Mouse (Mus musculus) spleen, embryonic (tissue): ENCODE results near the gene Yes1.
"Not testable (repeated sequence)": the region's sequence is repeated elsewhere in the genome, so short reads cannot be mapped to it uniquely, and the experiment has no call there.

Experiments used
- CTCF ChIA-PET: fragments of 350-600 bp; sonication (Branson Sonifier 250); formaldehyde crosslinking; loops from one replicate; lab custom pipeline; 2022; lab: Charles Lee

Gene Yes1

DNA sequence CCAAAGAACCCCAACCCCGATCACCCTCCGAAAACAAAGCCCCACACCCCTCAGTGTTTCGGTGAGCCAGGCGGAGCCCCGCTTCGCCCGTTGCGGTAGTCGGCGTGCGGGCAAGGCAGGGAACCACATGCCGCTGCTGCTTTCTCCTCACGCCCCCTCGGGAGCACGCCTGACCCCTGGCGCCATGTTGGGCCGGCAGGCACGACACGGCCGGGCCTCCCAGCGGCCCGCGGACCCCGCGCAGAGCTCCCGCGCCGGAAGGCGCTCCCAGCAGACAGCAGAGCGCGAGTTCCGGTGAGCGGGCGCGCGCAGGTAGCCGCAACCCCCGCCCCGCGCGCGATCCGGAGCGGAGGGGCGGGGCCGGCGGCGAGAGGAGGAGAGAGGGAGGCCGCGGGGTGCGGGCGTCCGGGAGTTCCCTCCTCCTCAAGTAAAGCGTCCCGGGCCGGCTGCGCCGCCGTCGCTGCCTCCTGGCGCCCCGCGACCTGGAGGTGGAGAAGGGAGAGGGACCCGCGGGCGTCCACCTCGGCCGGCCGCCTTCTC lies at the start of gene Yes1:
Yes1 (plus strand) TSS at position 371 of the 540 bp plus-strand sequence.
- CTCF ChIA-PET: no interaction called here

DNA sequence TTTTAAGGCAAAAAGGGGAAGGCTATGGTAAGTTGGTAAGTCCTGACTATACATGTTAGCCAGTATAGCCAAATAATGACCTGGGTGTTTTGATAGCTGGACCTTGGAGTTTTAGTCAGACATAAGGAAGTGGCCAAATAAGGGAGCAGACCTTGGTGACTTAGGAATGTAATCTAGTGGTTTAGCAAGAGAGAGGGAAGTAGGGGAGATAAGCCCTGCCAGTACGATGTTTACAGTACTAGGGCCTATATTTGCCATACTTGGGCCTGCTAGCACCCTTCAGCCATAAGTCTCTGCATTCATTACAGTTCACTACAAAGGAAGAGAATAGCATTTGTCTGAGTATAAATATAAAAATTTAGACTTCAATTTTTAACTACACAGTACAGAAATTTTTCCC lies 46.3 kb upstream of the Yes1 start:
- CTCF ChIA-PET: no interaction called here

DNA sequence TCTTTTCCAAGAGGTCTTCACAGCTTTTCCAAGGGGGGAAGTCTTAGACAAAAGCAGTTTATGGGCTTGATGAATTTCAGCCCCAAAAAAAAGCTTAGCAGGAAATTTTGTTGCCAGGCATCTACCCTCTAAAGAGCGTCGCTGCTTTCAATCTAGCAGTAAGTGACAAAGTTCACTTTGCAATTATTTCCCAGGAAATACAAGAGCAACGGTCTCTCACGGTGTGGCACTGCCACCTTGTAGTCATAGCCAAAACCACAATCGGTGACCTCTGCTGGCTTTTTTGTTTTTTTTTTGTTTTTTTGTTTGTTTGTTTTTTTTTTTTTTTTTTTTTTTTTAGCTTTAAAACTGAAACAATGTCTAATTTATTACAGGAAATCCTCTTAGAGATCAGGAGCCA lies 39.2 kb upstream of the Yes1 start:
- CTCF ChIA-PET: interaction anchor here (0.6 to 0.7 kb wide), 3 partner anchors 182 to 1732 kb away, joined by 3 read pairs; no protein-coding TSS in a partner anchor

DNA sequence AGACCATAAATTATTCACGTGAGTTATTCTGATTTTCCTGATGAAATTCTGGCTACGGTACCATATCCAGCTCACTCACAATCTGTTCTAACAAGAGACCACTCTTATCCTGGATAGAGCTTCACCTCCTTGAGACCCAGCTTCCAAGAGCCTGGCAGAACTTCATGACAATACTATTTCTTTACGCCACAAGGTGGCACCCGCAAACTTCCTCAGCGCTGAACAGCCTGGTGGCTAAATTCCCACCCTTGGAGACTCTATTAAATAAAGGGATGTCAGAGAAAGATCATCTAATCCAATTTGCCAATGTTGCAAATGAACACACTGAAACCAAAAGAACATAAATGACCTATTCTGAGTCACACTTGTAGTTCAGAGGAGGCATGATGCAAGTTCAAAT lies 22.8 kb upstream of the Yes1 start:
- CTCF ChIA-PET: interaction anchor here (0.6 kb wide), 1 partner anchor 15 kb away, joined by 3 read pairs; no protein-coding TSS in a partner anchor

DNA sequence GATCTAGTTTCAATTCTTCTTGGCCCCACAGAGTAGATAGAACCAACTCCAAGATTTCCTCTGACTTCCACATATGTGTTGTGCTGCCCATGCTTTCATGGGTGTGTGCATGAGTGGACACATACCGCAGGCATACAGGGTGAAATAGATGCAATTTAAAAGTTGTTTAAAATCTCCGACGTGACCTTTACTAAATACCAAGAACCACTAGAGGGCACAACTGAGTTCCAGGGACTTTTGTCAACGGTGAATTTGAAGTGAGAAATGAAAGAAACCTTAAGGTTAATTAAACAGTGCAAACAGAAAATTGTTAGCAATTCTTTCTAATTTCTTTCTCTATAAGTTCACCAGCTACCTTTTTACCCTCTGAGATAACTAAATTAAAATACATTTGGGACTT lies 17.2 kb upstream of the Yes1 start:
- CTCF ChIA-PET: no interaction called here

DNA sequence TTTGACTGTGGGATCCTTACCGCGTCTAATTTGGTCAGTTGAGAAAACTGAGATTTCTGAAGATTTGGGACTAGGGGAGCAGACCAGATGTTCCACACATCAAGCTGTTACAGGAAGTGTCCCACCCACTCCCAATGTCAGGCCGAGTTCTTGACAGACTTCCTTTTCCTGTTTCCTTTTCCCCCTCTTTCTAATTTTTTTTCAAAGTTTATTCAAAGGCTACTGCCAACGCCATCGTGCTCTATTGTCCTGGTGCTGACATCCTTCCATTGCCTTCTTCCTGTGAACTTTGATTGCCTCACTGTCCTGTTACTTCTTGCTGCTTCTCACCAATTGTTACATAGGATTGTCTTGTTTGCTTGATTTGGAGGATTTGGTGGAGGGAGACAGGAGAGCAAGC lies 16.6 kb upstream of the Yes1 start:
- CTCF ChIA-PET: interaction anchor here (0.5 kb wide), 1 partner anchor 16 kb away, joined by 3 read pairs; no protein-coding TSS in a partner anchor

DNA sequence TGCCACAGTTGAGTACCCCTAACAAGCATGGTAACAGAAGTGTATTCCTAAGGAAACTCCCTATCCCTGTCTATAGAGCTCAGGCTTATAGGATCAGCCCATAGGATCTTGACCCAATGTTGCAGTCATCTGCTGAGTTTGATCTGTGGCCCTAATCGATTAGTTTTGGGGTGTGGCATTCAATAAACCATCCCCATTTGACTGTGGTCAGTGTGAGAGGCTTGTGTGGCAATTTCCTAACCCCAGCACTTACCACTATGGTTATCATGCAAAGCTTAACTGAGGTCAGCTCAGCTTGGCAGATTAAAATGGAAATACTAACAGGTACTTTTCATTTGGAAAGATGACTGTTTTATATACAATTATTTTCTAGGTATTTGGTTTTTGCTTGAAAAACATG lies 5.1 kb upstream of the Yes1 start:
- CTCF ChIA-PET: interaction anchor here (1.0 kb wide), 1 partner anchor 16 kb away, joined by 3 read pairs; no protein-coding TSS in a partner anchor

DNA sequence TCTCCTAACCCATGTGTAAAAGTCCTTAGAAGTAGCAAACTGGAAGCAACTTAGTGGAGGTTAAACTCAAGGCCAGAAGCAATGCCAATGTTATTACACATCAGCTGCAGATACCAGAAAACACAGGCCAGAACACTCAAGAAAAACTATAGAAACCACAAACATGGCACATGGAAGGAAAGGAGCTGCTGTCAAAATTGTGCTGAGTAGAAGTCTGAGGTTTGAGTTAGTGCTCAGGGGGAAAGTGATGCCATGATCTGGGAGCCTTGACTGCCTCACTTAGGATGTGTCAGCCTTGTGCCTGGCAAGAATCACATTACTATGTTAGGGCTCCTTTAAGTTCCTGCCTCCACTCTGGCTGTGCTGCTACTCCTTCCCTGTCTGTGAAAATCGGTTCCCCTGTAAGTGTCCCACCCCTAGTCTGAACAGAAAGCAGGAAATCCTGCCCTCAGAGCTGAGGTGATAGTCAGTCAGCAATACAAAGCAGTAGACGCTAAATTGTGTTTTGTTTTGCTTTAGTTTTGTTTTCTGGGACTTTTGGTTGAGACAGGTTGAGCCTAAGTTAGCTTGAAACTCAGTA lies 3.1 kb upstream of the Yes1 start:
- CTCF ChIA-PET: no interaction called here

DNA sequence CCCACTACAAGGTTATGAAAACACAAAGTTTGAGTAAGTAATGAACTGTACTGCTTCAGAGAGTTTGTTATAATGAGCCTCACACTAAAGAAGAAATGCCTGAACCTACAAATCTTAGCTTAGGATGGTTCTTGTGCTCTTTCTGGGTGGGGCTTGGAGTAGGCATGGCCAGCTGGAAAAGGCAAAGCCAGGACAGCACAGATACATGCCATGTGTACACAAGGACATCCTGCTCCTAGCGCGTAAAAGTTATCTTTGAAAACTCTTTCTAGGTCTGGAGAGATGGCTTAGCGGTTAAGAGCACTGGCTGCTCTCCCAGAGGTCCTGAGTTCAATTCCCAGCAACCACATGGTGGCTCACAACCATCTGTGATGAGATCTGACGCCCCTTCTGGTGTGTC lies 2.5 kb upstream of the Yes1 start:
- CTCF ChIA-PET: no interaction called here

DNA sequence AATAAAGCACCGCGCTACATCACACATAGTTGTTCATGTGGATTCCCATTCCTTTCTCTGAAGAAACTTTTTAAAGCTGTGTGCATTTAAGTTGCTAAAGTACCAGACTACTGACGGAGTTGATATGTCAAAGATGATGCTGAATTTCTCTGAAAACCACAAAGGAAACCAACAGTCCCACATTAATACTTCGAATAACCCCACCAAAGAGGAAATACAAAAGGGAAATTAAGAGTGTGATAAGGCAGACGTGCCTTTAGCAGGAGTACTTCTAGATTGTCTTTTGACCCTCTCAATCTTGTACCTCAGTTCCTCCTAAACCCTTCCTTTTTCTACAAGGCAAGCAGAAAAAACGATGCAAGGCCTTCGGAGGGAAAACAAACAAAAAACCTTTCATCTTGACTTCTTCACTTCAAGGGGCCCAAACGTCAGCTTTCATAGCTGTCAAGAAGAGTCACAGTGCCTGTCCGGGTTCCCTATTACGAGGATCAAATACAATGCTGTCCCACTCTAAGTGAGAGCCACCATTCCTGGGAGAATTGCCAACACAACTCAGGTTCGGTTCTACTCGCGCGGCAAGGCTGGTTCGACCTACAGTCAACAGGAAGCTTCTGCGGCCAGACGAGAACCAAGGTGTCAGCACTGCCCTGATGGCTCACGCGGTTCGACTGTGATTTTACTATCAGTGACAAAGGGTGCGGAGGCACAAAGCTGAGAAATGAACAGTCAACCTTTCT lies 739 bp upstream of the Yes1 start:
- CTCF ChIA-PET: interaction anchor here (0.8 kb wide), 1 partner anchor 8 kb away, joined by 14 read pairs; no protein-coding TSS in a partner anchor

DNA sequence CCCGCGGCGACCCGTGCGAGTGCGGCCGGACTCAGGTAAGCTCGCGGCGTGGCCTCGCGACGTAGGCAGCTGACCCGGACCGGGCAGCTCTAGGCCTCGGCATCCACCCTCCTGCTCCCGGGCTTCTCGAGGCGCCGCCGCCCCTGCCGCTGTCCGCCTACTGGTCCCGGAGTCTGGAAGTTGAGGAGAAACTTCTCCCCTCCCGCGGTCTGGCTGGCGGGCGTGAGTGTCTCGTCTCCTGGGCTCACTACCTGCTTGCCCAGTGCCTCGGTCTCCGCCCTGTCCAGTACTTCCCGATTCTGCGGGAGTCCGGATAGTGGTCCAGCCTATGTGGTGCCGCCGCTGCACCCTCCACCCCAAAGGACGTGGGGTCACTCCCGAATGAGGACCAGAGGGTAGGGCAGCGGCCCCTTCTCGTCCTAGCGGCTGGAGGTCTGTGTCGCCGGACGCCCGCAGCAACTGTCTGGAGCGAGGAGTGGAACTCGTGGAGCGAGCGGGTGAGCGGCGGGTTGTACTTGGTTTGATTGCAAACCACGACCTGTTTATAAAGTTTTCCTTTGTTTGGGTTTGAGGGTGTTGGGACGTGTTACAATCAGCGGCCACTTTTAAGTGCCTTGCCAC lies 480 bp downstream of the Yes1 start:
- CTCF ChIA-PET: no interaction called here

DNA sequence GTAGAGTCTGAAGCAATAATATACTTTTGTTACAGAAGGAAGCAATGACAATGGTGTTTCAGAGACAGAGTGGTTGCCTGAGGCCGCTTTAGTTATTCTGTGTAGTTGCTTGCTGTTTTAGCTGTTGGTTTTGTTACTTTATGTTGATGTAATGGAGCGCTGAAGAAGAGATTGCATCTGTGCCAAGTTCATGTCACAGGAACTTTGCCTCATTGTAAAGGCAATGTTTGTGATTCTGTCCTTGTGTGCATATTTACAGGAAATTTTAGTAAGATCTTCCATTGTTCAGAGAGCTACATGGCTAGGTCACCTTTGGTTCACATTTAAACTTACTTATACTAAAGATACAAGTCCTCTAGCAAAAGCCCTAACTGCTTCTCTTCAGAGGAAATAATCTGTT lies 3.3 kb downstream of the Yes1 start:
- CTCF ChIA-PET: no interaction called here

DNA sequence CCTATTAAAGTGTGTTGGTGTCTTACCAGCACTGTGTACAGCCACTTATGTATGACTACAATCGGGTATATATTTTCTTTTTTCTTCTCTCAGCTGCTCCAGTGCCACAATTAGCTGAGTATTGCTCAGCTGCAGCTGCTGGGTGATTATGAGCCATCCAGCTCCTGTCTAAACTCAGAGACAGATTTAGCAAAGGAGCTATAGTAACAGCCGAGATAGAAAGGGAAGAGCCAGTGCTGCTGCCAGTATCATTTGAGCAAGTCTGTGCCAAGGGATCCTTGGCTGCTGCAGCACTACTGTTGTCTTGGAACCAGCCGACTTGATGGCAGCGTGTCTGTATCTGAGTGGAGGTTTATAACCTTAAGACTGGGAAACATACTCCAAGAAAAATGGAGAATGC lies 3.7 kb downstream of the Yes1 start:
- CTCF ChIA-PET: no interaction called here

DNA sequence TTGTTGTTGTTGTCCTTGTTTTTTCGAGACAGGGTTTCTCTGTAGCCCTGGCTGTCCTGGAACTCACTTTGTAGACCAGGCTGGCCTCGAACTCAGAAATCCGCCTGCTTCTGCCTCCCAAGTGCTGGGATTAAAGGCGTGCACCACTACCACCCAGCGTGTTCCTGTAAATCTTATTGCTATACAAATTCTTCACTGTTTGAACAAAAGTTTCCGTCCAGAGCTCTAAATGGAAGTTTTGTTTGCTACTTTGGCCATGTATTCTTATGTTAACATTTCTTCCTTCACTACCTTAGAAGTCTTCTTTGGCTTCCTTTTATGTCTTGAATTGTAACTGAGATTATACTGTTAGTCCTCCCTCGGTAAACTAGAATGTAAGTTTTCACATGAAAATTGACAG lies 5.5 kb downstream of the Yes1 start:
- CTCF ChIA-PET: not testable (repeated sequence)

DNA sequence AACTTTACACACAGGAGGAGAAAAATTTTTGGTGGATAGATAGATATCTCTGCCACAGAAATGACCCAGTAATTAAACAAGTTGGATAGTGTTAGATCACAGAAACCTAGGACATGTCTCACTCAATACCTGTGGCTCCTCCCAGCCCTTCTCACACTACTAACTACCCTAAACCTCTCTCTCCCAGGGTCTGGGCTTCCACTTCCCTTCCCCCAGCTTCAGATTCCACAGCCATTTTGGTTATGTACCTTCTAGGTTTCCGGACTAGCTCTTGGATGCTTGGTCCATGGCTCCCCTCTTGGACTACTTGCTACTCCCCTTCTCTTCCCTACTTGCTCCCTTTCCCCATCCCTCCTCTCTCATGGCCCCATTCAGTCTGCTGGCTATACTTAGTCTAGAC lies 6.9 kb downstream of the Yes1 start:
- CTCF ChIA-PET: interaction anchor here (0.7 kb wide), 1 partner anchor 8 kb away, joined by 14 read pairs; no protein-coding TSS in a partner anchor

DNA sequence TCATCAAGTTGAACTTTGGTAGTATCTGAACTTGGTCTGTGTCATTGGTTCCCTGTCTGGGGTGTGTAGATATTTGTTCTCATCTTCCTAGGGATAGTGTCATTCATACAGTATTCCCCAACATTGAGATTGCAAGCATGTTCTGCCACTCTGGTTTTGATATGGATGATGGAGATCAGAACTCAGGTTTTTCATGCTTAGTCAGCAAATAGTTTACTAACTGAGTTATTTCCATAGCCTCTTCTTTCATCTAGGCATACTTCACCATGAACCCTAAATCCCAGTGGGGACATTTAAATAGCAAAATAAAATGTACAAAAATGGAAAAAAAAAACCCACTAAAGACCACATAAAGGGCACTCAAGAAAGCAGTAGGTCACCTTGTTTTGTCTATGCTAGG lies 12.7 kb downstream of the Yes1 start:
- CTCF ChIA-PET: no interaction called here

DNA sequence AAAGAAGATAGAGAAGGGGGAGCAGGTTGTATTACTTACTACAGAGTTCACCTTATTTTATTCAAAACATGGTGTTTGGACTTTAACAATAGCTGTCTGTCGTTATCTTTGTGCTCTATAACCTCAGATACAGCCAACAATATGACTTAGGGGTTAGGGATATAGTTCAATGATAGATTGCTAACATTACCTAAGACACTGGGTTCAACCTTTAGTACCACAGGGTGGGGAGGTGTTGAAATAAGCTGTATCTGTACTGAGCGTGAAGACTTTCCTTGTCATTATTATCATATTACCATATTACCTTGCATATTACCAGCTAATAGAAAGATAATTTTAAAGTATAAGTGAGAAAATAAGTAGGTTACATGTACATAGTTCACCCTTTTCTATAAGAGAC lies 13.8 kb downstream of the Yes1 start:
- CTCF ChIA-PET: no interaction called here

DNA sequence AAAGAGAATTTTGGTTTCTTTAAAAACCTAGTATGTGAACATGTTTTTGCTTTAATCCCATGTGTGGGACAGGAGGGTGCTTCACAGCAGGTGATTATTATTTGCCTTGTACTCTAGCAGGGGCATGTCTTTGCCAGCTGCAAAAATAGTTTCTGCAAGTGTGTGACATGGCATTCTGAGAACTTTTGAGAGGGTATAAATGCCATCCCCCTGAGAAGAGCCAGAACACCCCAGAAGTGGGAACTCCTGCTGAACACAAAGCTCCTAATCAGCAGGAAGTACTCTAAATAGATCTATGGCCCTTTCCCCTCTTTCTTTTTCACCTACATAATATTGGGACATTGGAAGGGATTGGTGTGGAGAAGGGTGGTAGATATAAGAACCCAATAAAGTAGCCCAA lies 22.2 kb downstream of the Yes1 start:
- CTCF ChIA-PET: no interaction called here

DNA sequence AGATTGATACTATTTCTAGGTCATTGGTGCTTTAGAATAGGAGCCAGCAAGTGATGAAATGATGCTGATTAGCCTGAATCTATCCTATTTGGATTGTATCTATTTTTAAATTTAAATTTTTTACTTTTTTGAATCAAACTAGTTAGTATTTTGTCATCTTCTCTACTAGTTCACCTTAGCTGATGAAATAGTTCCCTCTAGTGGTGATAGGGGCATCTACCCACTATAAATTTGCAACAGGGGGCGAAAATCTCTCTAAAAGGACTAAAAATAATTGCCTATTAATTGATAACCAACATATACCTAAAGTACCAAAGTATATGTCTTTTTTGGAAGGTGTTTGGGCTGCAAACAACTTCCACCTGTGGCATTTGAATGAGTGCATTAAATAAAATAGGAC lies 46.4 kb downstream of the Yes1 start:
- CTCF ChIA-PET: no interaction called here

DNA sequence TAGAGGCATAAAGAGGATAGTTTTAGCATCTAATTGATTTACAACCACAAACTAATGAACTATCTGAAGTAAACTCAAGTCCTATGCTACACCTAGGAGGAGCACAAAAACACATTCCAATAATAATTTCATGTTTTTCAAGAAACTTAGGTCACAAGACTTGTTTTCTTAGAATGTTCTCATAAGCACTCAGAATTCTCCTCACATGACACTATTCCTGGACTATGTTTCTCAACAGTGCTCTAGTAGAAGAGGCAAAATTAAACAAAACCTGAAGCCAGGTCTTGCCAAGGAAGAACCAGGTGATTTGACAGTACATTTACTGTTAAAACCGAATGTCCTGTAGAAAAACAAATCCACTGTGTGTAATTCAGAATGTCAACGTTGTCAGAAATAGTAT lies 71.5 kb downstream of the Yes1 start:
- CTCF ChIA-PET: no interaction called here

DNA sequence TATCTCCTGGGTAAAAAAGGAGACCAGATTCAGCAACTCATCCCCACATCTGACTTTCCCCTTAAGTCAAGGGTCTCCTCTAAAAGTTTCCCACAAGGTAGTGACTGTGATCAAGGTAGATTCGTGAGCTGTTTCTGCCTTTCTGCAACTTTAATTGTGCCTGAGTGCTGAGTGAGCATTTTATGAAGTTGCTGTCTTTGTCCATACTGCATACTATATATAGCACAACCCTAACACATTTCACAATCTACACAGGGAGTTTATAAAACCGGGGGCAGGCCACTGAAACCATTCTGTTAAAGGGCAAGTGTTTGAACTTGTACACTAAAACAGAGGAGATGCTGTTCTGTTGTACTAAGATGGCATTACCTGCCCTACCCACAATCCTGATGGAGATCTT lies 82.4 kb downstream of the Yes1 start:
- CTCF ChIA-PET: no interaction called here

DNA sequence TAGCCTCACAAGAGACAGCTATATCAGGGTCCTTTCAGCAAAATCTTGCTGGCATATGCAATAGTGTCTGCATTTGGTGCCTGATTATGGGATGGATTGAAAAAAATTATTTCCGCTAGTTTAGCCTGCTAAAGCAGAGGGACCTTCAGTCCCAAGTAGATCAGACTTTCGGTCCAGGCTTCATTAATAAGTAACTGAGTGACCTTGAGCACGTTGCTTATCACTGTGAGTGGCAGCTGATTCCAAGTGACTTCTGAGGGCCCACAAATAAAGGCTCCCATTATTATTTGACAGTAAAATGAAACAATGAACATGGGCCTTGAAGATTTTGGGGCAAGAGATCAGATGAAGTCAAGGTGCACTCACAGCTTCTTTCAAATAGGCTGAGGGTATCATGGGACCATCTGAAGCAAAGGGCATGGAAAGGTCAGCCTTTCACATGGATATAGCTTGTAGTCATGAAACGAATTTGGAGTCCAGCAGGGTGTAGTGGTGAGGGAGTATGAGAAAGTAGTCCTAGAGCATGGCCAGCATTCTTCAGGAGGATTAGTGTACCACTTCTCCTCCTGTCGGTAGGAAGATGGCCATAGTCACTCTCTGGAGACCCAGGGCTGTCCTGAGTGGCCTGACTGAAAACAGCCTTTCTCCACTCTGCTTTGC lies 86.4 kb downstream of the Yes1 start:
- CTCF ChIA-PET: interaction anchor here (0.7 kb wide), 1 partner anchor 1314 kb away, joined by 5 read pairs; no protein-coding TSS in a partner anchor
